Mouse (Mus musculus) E14TG2a.4 (cell line): Measurements from ENCODE around the gene Hbb-bs.

Experiments
- CTCF ChIP-seq: conservative IDR thresholded peaks from 2 replicates; pipeline ENCODE4 v1.5.1; 2014; ENCODE audit warnings: low read length
- POU5F1 ChIP-seq: IDR thresholded peaks from 2 replicates; pipeline ENCODE4 v1.6.1; 2014; ENCODE audit warnings: low read length, borderline replicate concordance

- TF ChIP-seq CTCF (no peak), POU5F1 (no peak)
Measured at GRCm38 (mm10) chr7:103813766-103814165, 14.1 kb downstream of the Hbb-bs start, which contains the start of gene Hbb-bt.
